Mouse (Mus musculus): ENCODE results near the gene 4931422A03Rik. TPM values are rescaled to one million over a fixed set of nuclear protein-coding genes. Genes with fewer than 3 reads are reported as not detected.

Gene 4931422A03Rik
- polyA plus RNA-seq, 2 experiments, result 2.3 TPM; not detected in 1

- H3K4me1 ChIP-seq (ENCODE audit: control insufficient read depth, insufficient read depth, low read length), result peaks cover 16% of the 10 kb centered on the region
- DNase-seq (ENCODE audit: low spot score), result no peak
- WGBS, result 54% methylated on average over 2 of the region's 2 CpGs
These were observed 96.1 kb downstream of the 4931422A03Rik start for GRCm38 (mm10) chr2:103932025-103932424.

GRCm38 (mm10) chr2:103931511-103931911, 96.7 kb downstream of the 4931422A03Rik start:
- Histone ChIP-seq H3K36me3 (ENCODE audit: control insufficient read depth, insufficient read depth, low read length) (no peaks in the 10 kb centered on the region), H3K27ac (replicated peaks; ENCODE audit: low read depth, low read length) (no peak overlapping the region), H3K9me3 (ENCODE audit: control insufficient read depth, low read length) (no peaks in the 10 kb centered on the region), H3K27me3 (ENCODE audit: control insufficient read depth, insufficient read depth, low read length) (no peaks in the 10 kb centered on the region), H3K4me1 (ENCODE audit: control insufficient read depth, insufficient read depth, low read length) (peaks cover 16% of the 10 kb centered on the region), H3K4me3 (replicated peaks; ENCODE audit: low read length) (no peak overlapping the region), H3K9ac (ENCODE audit: low read depth, low read length, severe bottlenecking) (no peak overlapping the region), H3K4me2 (replicated peaks; ENCODE audit: low read depth, low read length, severe bottlenecking) (no peak overlapping the region)
- peak; percentile 31 for DNase-seq (ENCODE audit: low spot score)
- WGBS, result 41% methylated on average over 7 of the region's 7 CpGs
- ATAC-seq (ENCODE audit: low FRiP score, low read depth), result no peak
- no peak for TF ChIP-seq POLR2A (IDR thresholded peaks at IDR 0.05; ENCODE audit: borderline replicate concordance, extremely low read depth, insufficient read depth, insufficient read length)

More at GRCm38 (mm10) chr2:103932025-103932424, 96.1 kb downstream of the 4931422A03Rik start:
- TF ChIP-seq POLR2A (IDR thresholded peaks at IDR 0.05; ENCODE audit: borderline replicate concordance, extremely low read depth, insufficient read depth, insufficient read length), result no peak
- no peak overlapping the region for H3K4me2 ChIP-seq (replicated peaks; ENCODE audit: low read depth, low read length, severe bottlenecking)
- H3K27me3 ChIP-seq (ENCODE audit: control insufficient read depth, insufficient read depth, low read length), result no peaks in the 10 kb centered on the region
- H3K36me3 ChIP-seq (ENCODE audit: control insufficient read depth, insufficient read depth, low read length), result no peaks in the 10 kb centered on the region
- no peak for ATAC-seq (ENCODE audit: low FRiP score, low read depth)
- H3K4me3 ChIP-seq (replicated peaks; ENCODE audit: low read length), result no peak overlapping the region
- H3K9ac ChIP-seq (ENCODE audit: low read depth, low read length, severe bottlenecking), result no peak overlapping the region
- H3K9me3 ChIP-seq (ENCODE audit: control insufficient read depth, low read length), result no peaks in the 10 kb centered on the region
- H3K27ac ChIP-seq (replicated peaks; ENCODE audit: low read depth, low read length), result no peak overlapping the region

GRCm38 (mm10) chr2:103930306-103931019, 97.7 kb downstream of the 4931422A03Rik start:
- Histone ChIP-seq H3K4me2 (replicated peaks; ENCODE audit: low read depth, low read length, severe bottlenecking) (no peak overlapping the region), H3K4me1 (ENCODE audit: control insufficient read depth, insufficient read depth, low read length) (peaks cover 16% of the 10 kb centered on the region), H3K9me3 (ENCODE audit: control insufficient read depth, low read length) (no peaks in the 10 kb centered on the region), H3K9ac (ENCODE audit: low read depth, low read length, severe bottlenecking) (no peak overlapping the region), H3K27me3 (ENCODE audit: control insufficient read depth, insufficient read depth, low read length) (no peaks in the 10 kb centered on the region), H3K4me3 (replicated peaks; ENCODE audit: low read length) (no peak overlapping the region), H3K36me3 (ENCODE audit: control insufficient read depth, insufficient read depth, low read length) (no peaks in the 10 kb centered on the region), H3K27ac (replicated peaks; ENCODE audit: low read depth, low read length) (no peak overlapping the region)
- ATAC-seq (ENCODE audit: low FRiP score, low read depth), result peak; percentile 64; the same call in 1 of the 2 replicates
- WGBS, result 15% methylated on average over 13 of the region's 13 CpGs
- TF ChIP-seq POLR2A (IDR thresholded peaks at IDR 0.05; ENCODE audit: borderline replicate concordance, extremely low read depth, insufficient read depth, insufficient read length), result no peak
- peak; percentile 65 for DNase-seq (ENCODE audit: low spot score)

GRCm38 (mm10) chr2:103927610-103928145, 100.5 kb downstream of the 4931422A03Rik start:
- peaks cover 16% of the 10 kb centered on the region for H3K4me1 ChIP-seq (ENCODE audit: control insufficient read depth, insufficient read depth, low read length)
- H3K4me3 ChIP-seq (replicated peaks; ENCODE audit: low read length), result no peak overlapping the region
- H3K9ac ChIP-seq (ENCODE audit: low read depth, low read length, severe bottlenecking), result no peak overlapping the region
- no peak for TF ChIP-seq POLR2A (IDR thresholded peaks at IDR 0.05; ENCODE audit: borderline replicate concordance, extremely low read depth, insufficient read depth, insufficient read length)
- peak; percentile 13 for DNase-seq (ENCODE audit: low spot score)
- WGBS, result 13% methylated on average over 1 of the region's 1 CpGs
- no peak overlapping the region for H3K27ac ChIP-seq (replicated peaks; ENCODE audit: low read depth, low read length)
- no peaks in the 10 kb centered on the region for H3K9me3 ChIP-seq (ENCODE audit: control insufficient read depth, low read length)
- H3K27me3 ChIP-seq (ENCODE audit: control insufficient read depth, insufficient read depth, low read length), result no peaks in the 10 kb centered on the region
- H3K4me2 ChIP-seq (replicated peaks; ENCODE audit: low read depth, low read length, severe bottlenecking), result no peak overlapping the region
- no peak; the same call in 1 of the 2 replicates for ATAC-seq (ENCODE audit: low FRiP score, low read depth)
- no peaks in the 10 kb centered on the region for H3K36me3 ChIP-seq (ENCODE audit: control insufficient read depth, insufficient read depth, low read length)

GRCm38 (mm10) chr2:103926586-103927113, 101.5 kb downstream of the 4931422A03Rik start:
- ATAC-seq (ENCODE audit: low FRiP score, low read depth), result no peak
- 89% methylated on average over 4 of the region's 4 CpGs for WGBS
- no peak for TF ChIP-seq POLR2A (IDR thresholded peaks at IDR 0.05; ENCODE audit: borderline replicate concordance, extremely low read depth, insufficient read depth, insufficient read length)

More at GRCm38 (mm10) chr2:103926586-103927113, 101.5 kb downstream of the 4931422A03Rik start:
- no peak overlapping the region for H3K4me3 ChIP-seq (replicated peaks; ENCODE audit: low read length)
- H3K4me1 ChIP-seq (ENCODE audit: control insufficient read depth, insufficient read depth, low read length), result peaks cover 16% of the 10 kb centered on the region
- H3K27me3 ChIP-seq (ENCODE audit: control insufficient read depth, insufficient read depth, low read length), result no peaks in the 10 kb centered on the region
- no peak for DNase-seq (ENCODE audit: low spot score)
- no peak overlapping the region for H3K9ac ChIP-seq (ENCODE audit: low read depth, low read length, severe bottlenecking)
- H3K4me2 ChIP-seq (replicated peaks; ENCODE audit: low read depth, low read length, severe bottlenecking), result no peak overlapping the region
- no peaks in the 10 kb centered on the region for H3K36me3 ChIP-seq (ENCODE audit: control insufficient read depth, insufficient read depth, low read length)
- no peaks in the 10 kb centered on the region for H3K9me3 ChIP-seq (ENCODE audit: control insufficient read depth, low read length)
- no peak overlapping the region for H3K27ac ChIP-seq (replicated peaks; ENCODE audit: low read depth, low read length)
